Mouse (Mus musculus): ENCODE measurements around the gene Tecpr2.

Tecpr2 gene

DNA sequence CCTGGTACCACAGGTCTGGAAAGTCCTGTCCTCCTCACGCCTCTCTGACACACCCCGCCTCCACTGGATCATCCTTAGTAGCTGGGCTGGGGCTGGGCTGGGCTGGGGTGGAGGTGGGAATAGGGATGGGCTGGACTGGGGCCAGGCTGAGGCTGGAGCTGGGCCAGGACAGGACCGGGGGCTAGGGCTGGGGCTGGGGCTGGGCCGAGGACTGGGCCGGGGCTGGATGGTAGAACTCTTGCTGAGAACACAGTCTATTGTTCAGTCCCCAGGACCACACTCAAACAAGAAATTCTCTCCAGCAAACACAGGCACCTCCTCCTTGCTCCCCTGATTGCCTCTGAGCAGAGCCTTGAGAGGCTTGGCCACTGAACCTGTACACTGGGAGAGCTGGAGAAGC is 117.3 kb downstream of the Tecpr2 start:
- in situ Hi-C loops (cut with MboI, MseI): no loop called here

DNA sequence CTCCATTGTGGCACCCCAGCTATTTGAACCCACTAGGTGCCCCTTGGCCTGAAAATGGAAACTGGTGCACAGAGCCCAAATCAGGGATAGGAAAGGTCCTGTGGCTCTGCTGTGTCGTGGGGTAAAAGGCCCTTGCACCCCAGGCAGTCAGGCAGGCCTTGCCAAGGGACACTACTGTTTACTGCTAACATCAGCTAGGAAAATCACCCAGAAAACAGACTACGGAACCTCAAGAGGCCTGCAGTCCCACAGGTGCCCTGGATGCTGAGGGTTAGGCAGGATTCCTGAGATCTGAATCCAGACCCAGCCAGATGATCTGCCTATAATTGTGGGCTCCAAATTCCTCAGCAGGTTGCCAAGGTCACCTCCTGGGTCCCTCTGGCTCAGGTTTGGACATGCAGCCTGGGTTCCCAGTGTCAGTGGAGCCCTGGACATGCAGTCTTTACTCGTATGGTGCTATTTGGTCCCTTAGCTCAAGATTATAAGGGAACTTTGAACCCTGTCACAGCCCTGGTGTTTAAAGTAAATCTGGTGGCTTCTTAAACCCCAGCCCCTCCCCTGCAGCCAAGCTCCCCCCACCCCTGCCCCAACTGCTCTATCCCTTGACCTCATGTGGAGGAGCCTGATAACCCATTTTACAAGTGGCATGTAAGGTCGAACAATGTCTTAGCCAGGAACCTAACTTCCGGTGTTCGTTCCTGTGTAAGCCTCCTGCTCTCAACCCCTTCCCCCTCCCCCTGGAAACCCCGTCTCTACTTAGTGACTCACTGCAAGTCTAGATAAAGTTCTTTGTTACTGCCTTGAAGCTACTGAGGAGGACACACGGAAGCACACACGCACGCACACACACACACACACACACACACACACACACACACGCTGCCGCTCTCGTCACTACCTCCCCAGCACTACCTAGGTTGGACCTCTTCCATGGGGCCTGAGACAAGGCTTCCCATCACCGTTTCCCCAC is 118.4 kb downstream of the Tecpr2 start:
- in situ Hi-C loops (cut with MboI, MseI): no loop called here

DNA sequence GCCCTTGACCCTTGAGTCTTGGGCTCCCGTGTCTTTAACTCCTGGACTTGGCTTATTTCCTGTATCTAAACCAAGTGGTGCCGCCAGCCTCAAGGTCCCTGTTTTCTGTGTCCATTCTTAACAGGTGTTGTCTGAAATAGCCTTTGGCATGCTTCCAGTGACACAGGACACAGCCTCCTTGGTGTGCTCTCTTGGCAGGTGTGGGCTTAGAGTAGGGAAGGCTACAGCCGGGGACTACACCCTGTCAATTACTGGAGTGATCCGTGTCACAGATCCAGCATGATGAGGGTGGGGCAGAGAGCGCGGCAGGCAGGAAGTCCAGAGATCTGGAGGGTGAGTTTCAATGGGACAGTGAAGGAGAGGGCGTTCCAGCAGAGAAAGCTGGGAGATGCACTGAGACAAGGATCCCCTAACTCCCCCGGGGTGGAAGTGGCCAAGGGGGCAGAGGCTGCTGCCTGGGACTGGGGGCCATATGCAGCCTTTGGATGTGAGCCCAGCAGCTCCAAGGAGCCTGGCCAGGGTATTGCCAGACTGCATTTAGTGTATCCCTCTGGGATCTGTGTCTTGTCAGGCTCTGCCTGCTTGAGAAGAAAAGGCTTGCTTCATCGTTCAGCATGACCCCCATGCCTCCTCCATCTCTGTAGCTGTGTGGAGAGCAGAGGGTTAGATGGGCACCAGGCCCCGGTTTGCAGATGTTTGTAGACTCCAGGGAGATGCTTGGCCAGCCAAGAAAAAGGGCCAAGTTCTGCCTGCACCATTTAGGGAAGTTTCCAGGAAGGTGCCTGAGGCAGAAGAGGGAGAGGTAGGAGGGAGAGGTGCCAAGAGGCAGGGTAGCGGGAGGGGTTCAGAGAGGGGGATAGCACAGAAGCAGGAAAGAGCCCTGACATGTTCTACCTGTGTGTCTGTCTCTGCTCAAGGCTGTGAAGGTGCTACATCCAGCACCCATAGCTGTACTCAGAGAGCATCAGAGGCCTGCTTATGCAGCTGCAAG is 119.7 kb downstream of the Tecpr2 start:
- in situ Hi-C loops (cut with MboI, MseI): no loop called here

DNA sequence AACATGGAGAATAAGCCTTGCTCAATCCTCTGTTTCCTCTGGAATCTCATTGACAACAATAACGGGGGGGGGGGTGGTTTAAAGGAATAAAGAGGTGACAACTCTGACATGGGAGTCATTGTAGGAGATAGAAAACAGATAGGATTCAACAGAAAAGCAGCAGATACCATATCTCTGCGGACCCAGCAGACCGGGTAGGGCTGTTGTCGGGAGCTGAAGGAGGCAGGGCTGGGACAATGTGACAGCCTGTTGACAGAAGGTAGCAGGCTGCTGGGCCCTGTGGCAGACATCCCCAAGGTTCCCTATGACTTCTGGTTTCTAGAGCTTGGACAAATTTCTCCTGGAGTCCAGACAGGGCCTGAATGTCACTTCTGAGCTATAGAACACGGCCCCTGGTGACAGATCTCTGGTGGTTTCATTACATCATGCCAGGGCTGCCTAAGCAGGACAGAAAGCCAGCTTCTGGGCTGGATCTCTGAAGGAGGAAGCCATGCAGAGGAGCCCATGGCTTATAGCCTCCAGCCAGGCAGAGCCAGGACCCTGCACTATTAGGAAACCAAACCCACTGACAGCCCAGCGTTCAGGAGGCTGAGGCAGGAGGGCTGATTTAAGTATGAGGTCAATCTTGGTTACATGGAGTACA is 120.7 kb downstream of the Tecpr2 start:
- in situ Hi-C loops (cut with MboI, MseI): no loop called here

DNA sequence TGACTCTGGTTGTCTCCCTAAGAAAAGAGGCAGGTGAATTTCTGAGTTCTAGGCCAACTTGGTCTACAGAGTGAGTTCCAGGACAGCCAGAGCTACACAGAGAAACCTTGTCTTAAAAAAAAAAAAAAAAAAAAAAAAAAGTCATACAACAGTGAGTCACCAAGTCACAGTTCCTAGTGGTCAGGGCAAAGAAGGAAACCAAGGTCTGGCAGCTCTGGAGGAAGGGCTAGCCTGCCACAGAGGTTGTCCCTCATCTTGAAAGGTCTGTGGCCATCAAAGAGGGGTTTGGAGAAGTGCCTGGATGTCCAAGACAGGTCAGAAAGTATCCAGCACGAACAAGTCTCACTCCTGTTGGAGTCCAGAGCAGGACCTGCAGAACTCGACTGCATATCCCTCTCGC is 127.7 kb downstream of the Tecpr2 start:
- in situ Hi-C loops (cut with MboI, MseI): no loop called here

DNA sequence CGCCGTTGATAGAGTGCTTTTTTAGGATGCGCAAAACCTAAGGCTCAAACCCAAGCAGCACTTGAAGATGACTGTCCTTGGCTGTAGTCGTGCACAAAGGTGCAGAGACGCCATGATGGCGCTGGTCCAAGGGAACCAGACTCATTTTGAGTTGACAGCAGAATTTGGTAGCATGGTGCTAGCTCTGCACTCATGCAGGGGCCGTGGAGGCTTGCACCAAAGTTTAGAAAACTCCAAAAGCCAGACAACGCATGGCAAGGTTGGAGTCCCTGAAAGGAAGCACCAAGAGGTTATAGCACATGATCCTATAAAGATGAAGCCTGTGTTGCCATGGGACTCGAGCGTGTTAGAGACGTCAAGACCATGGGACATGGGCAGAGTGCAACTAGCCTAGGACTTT is 129.0 kb downstream of the Tecpr2 start:
- in situ Hi-C loops (cut with MboI, MseI): no loop called here

DNA sequence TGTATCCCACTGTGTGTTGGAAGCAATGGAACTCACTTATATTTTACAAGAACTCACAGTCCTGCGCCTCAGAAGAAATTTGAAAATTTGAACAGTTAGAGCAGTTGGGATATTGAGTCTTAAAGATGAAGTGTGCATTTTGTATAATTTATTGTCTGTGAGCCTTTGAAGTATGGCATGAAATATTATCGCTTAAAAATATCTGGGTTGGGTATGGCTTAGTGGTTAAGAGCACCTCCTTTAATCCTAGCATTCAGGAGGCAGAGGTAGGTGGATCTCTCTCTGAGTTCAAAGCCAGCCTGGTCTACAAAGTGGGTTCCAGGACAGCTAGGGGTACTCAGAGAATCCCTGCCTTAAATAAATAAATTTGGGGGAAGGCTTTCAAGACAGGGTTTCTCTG is 130.0 kb downstream of the Tecpr2 start:
- in situ Hi-C loops (cut with MboI, MseI): no loop called here

DNA sequence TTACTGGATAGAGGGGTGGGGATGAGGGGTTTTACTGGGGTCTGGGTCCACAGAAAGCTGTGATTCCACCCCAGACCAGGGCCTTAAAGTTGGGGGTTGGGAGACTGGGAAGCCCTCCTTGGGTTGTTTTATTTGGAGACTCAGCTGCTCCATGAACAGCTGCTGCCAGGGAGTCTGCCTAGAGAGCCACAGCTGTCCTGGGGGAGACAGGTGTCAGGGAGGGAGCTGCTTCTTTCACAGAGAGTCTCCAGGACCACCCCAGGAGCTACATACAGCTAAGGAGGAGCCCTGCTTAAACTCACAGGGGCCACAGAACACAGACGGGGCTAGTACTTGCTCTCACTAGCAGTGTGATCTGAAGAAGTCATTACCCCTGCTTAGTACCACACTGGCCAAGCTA is 132.1 kb downstream of the Tecpr2 start:
- in situ Hi-C loops (cut with MboI, MseI): no loop called here

DNA sequence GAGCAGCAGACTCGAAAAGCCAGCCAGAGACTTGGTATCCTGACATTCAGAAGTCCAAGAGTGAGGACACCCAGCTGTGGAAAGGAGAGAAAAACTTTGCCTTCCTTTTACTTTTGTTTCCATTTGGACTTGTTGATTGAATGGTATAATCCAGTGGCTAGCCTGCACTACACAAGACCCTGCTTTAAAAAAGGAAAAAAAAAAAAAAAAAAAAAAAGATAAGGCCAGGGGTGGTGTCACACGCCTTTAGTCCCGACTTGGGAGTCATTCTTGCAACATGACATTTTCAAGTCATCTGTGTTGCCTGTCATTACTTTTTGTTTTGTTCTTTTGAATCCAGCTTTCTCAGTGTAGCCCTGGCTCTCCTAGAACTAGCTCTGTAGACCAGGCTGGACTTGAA is 132.5 kb downstream of the Tecpr2 start:
- in situ Hi-C loops (cut with MboI, MseI): no loop called here
